ENCODE assay signal across 8 mouse cellular contexts in the genomic region with DNA sequence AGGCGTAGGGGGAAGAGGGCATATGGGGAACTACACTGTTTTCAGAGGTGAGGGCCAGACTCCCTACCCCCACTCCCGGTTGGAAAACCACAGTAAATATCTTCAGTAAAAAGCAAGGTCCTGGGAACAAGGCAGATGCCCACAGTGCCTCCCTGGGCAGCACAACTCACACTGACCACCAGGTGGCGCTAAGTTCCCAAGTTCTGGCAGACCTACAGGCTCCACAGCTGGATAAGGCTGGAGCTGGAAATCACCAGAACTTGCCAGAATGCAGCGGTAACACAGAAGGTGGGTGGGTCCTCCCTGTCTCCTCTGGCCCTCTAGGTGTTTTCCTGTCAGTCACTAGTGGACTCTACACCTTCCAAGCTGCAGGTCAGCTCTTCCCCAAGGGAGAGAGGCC. TPM values are rescaled to one million over a fixed set of nuclear protein-coding genes. Genes with fewer than 3 reads are reported as not detected.
DNase-seq lines count a peak whose midpoint lies in the region; ATAC-seq and TF ChIP-seq lines count a peak whose summit lies in the region.

No protein-coding gene starts in this region.

- ATAC-seq in Patski = peak; percentile 48
- peak; percentile 84 for ATAC-seq in hindbrain, postnatal 0 days

- H3K9ac ChIP-seq in hindbrain, postnatal 0 days (replicated peaks; ENCODE audit: low read length) = no peak overlapping the region

- no peaks in the 10 kb centered on the region for H3K36me3 ChIP-seq in hindbrain, postnatal 0 days (ENCODE audit: insufficient read depth, low read length)

- H3K9me3 ChIP-seq in hindbrain, postnatal 0 days (ENCODE audit: low read length) = no peaks in the 10 kb centered on the region

- POLR2A ChIA-PET in Patski (lab: Charles Lee) = interaction anchor here (0.7 kb wide), 1 partner anchor 129 kb away, joined by 3 read pairs; no protein-coding TSS in a partner anchor

- TF ChIP-seq CTCF in Patski (IDR thresholded peaks at IDR 0.05) = no peak
- peak; percentile 98 for TF ChIP-seq CTCF in hindbrain, postnatal 0 days (IDR thresholded peaks at IDR 0.05; ENCODE audit: low read depth)

- 9% methylated on average over 4 of the region's 4 CpGs for WGBS in hindbrain, postnatal 0 days

- CTCF ChIA-PET in Patski (lab: Charles Lee) = interaction anchor here (0.8 to 15.7 kb wide), 10 partner anchors 9 to 143 kb away, joined by 3 to 226 read pairs (median 4); no protein-coding TSS in a partner anchor

- no peak overlapping the region for H3K4me2 ChIP-seq in hindbrain, postnatal 0 days (ENCODE audit: low read depth, low read length)

- H3K27me3 ChIP-seq in Patski = no peaks in the 10 kb centered on the region
- no peaks in the 10 kb centered on the region for H3K27me3 ChIP-seq in hindbrain, postnatal 0 days (ENCODE audit: insufficient read depth, low read length)

- peaks cover 18% of the 10 kb centered on the region for H3K4me1 ChIP-seq in hindbrain, postnatal 0 days (ENCODE audit: insufficient read depth, low read length)

- in situ Hi-C loops in Patski (cut with MboI; ENCODE audit: low pct_unique_long_range_greater_than_20kb) = loop anchor here (5.0 kb wide), 3 partner anchors 66 to 276 kb away; a partner anchor contains a TSS

- peak; percentile 56 for DNase-seq in Patski (ENCODE audit: low read depth, low spot score)
- peak; percentile 81 to 85 for DNase-seq in cerebellum, postnatal 36 days
- peak; percentile 91 for DNase-seq in gastrocnemius, adult 18-20 months (ENCODE audit: low spot score)
- peak; percentile 93 for DNase-seq in hindbrain, postnatal 0 days (ENCODE audit: low spot score)
- DNase-seq in left cerebral cortex, adult 18-20 months (ENCODE audit: low spot score in 2 of 2) = peak; percentile 85 to 95
- DNase-seq in lung, postnatal 4 days = peak; percentile 85 to 93
- peak; percentile 82 for DNase-seq in right cerebral cortex, adult 18-20 months
- peak; percentile 73 for DNase-seq in urinary bladder, adult 2 months (ENCODE audit: low spot score)

- H3K4me3 ChIP-seq in hindbrain, postnatal 0 days (ENCODE audit: low read length) = no peak overlapping the region

- no peak overlapping the region for H3K27ac ChIP-seq in hindbrain, postnatal 0 days

RNA-seq across cellular contexts. Expression of a gene that starts 24.9 kb away (rescaled TPM):
- 8.9 TPM for polyA plus RNA-seq in Patski (2021)
- total RNA-seq in gastrocnemius, adult 18-20 months (2021) = 10 to 100 TPM; 20.5 to 22.9 TPM
- total RNA-seq in hindbrain, postnatal 0 days (2014; rRNA removed) = 5.1 and 9.5 TPM in 2 replicates
- polyA plus RNA-seq in hindbrain, postnatal 0 days (2015; fragmentation: Nextera tagmentation; extraction: Ambion mirVana) = 2.9 and 3.1 TPM in 2 replicates
- total RNA-seq in left cerebral cortex, adult 18-20 months (2021) = 10 to 100 TPM; 59.6 to 61.7 TPM
- polyA plus RNA-seq in urinary bladder, adult 2 months (2012; rRNA removed) = 57.3 and 57.6 TPM in 2 replicates

RNA-seq across cellular contexts. Expression of a gene that starts 54.6 kb away (rescaled TPM):
- polyA plus RNA-seq in Patski (2021) = 10.5 TPM
- total RNA-seq in gastrocnemius, adult 18-20 months (2021) = 1 to 10 TPM; 1.6 to 2.3 TPM
- 3.5 and 5.3 TPM in 2 replicates for total RNA-seq in hindbrain, postnatal 0 days (2014; rRNA removed)
- 3.9 and 4.5 TPM in 2 replicates for polyA plus RNA-seq in hindbrain, postnatal 0 days (2015; fragmentation: Nextera tagmentation; extraction: Ambion mirVana)
- 1 to 10 TPM; 4.3 to 5.0 TPM for total RNA-seq in left cerebral cortex, adult 18-20 months (2021)
- polyA plus RNA-seq in urinary bladder, adult 2 months (2012; rRNA removed) = 59.2 and 62.1 TPM in 2 replicates
